Mouse (Mus musculus) MN1 (cell line): ENCODE data around the gene Sgsm2.
"Not testable (repeated sequence)": the region's sequence is repeated elsewhere in the genome, so short reads cannot be mapped to it uniquely, and the experiment has no call there.

ENCODE experiments used
- DNase-seq: peaks from one replicate; pipeline ENCODE4 v3.0.0-alpha.2; 2016; ENCODE audit warnings: low spot score

Sgsm2 gene

GRCm38 (mm10) chr11:74828965-74829550 is 67.8 kb downstream of the Sgsm2 start:
- no peak for DNase-seq

GRCm38 (mm10) chr11:74828404-74828931 is 68.4 kb downstream of the Sgsm2 start:
- no peak for DNase-seq

- no peak for DNase-seq
Measured at GRCm38 (mm10) chr11:74827791-74828403, 69.0 kb downstream of the Sgsm2 start.

- no peak for DNase-seq
Measured at GRCm38 (mm10) chr11:74826702-74827101, 70.2 kb downstream of the Sgsm2 start.

- DNase-seq: peak; percentile 62
Measured at GRCm38 (mm10) chr11:74826151-74826550, 70.7 kb downstream of the Sgsm2 start.

- DNase-seq: no peak
Measured at GRCm38 (mm10) chr11:74822746-74823440, 74.0 kb downstream of the Sgsm2 start.

- DNase-seq: peak; percentile 48
Measured at GRCm38 (mm10) chr11:74821463-74821862, 75.4 kb downstream of the Sgsm2 start.

- DNase-seq: no peak
Measured at GRCm38 (mm10) chr11:74820921-74821320, 75.9 kb downstream of the Sgsm2 start.

- no peak for DNase-seq
Measured at GRCm38 (mm10) chr11:74815795-74816194, 81.1 kb downstream of the Sgsm2 start.

- no peak for DNase-seq
Measured at GRCm38 (mm10) chr11:74811538-74811937, 85.3 kb downstream of the Sgsm2 start.

- not testable (repeated sequence) for DNase-seq
Measured at GRCm38 (mm10) chr11:74811027-74811426, 85.8 kb downstream of the Sgsm2 start.

- DNase-seq: no peak
Measured at GRCm38 (mm10) chr11:74810134-74810533, 86.7 kb downstream of the Sgsm2 start.

- DNase-seq: no peak
Measured at GRCm38 (mm10) chr11:74808251-74808853, 88.5 kb downstream of the Sgsm2 start.

- no peak for DNase-seq
Measured at GRCm38 (mm10) chr11:74807246-74807882, 89.5 kb downstream of the Sgsm2 start.

GRCm38 (mm10) chr11:74804081-74804627 is 92.7 kb downstream of the Sgsm2 start:
- DNase-seq: no peak

- DNase-seq: no peak
Measured at GRCm38 (mm10) chr11:74800658-74801057, 96.2 kb downstream of the Sgsm2 start.
